Mouse (Mus musculus) spleen, adult 10 weeks (tissue): ENCODE data around the gene Fam227b. TPM values are rescaled to one million over a fixed set of nuclear protein-coding genes. Genes with fewer than 3 reads are reported as not detected.

Experiments
- polyA plus RNA-seq: library from polyadenylated mRNA; stranded (reverse); fragments of 350-450 nt; fragmentation: Illumina TruSeq; extraction: RNeasy Lipid Tissue Mini Kit (QIAGEN cat#74804); gene quantifications from one replicate; pipeline ENCODE4 v1.2.3, GENCODE M21; 2015; ENCODE audit warnings: low replicate concordance; ENCODE audit not compliant: insufficient read depth

The Fam227b gene
- polyA plus RNA-seq, result not detected

DNA sequence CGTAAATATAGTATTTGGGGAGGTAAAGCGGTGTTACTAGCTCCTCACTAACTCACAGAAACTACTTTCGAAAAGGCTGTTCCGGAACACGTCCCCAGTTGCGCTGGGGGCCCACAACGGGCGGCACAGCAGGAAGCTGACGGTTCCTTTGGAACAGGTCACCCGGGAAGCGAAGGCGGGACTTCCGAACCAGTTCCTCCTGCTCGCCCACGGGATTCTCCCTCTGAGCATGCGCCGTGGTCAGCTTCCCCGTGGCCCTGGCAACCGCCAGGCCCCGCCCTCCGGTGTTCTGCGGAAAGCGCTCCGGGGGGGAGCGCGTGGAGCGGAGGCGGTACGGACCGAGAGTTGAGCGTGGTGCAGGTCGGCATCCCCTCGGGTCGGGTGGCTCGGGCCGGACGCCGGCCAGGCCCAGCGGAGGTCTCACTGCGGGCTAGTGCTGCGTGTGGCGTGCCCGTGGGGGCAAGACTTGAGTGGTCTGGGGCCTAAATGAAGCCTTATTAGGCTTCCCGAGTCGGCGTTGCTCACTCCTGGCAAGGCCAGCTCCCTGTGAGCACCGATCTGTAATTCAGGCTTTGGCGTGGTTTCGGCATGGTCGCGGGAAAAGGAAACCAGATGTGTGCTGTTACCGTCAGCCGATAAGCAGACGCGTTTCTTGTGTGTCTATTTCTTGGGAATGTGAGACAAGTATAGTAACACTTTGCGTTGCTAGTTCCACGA is at the start of gene Fam227b, which contains the start of gene Dtwd1:
TSS of gene Fam227b (minus strand) at position 150 of the 717 bp plus-strand sequence.
TSS of gene Dtwd1 (plus strand) at position 287 of the 717 bp plus-strand sequence.

DNA sequence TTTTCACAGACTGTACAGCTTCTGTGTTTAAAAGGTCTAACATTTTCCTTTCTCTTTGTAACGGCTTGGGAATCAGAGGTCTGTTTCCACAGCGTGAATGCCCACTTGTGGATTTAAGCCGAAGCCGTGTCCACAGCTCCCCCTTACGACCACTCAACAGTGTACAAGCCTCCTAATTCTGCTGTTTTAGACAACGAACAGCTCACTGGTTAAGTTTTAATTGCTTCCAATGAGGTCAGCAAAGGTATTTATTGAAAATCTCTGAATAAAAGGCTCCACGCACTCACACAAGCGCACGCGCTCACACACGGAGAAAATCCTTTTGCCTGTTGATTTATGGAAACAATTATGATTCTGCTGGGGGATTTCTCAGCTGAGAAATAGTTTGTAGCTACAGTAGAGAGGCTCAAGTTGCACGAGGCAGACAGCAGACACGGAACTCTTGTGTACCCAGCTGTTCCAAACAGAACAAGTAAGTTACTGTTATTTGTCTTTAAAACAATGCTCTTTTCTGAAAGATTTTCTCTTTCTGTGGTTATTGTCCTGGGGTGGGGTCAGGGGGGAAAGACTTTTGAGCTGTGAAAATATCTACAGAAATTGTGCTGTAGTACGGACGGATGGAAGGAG is 117.3 kb downstream of the Fam227b start, which contains the start of gene Fgf7:
TSS of gene Fgf7 (plus strand) at position 280 of the 627 bp plus-strand sequence.

Other genes starting within 250 kb of the Fam227b start
- 2.3 TPM for gene Fgf7, start 117.3 kb downstream of the Fam227b start, polyA plus RNA-seq
- 12.2 TPM for gene Dtwd1, start 137 bp upstream of the Fam227b start, polyA plus RNA-seq
- not detected for gene Gm17555, start 63.1 kb upstream of the Fam227b start, polyA plus RNA-seq